Mouse (Mus musculus): ENCODE measurements at regions not wholly inside any gene's neighbourhood (a gene's known extent, or its start where the extent isn't known, plus 50 kb on each side); places are given as distances from the start of the nearest gene placed in this dataset.

DNA sequence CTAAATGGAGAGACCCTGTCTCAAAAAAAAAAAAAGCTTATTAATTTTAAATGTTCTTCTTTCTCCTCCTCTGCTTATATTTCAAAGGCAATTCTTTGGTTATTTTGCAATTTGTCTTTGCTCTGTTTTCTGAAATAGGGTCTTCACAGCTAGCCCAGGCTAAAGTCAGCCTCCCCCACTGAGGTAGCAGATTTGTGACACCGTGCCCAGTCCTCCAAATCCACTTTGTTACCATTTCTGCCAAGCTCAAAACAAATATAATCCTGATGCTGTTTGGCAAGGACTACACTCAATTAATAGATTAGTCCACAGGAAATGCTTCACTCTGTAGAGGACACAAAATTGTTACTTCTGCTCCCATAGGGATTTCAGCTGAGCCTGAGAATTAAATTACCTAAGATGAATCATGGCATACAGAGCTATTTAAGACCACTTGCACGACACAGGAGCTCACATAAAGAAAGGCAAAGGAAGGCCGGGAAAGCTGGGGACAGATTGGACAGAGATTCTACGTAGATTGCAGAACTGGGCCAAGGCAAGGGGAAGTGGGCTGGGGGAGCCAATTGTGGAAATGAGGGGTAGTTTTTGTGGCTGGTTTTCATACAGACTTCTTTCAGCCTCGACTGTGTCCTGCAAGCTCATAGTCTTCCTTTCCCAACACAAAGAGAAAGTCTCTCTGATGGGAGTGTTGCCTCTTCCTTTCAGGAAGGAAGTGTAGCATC lies 58.4 kb upstream of the Calm2 start:
- no peak for DNase-seq (ENCODE audit: low read depth, low spot score)
- no peaks in the 10 kb centered on the region for H3K36me3 ChIP-seq (ENCODE audit: control insufficient read depth in 1 of 2, insufficient read depth in 2 of 2, low read length in 2 of 2)
- H3K79me2 ChIP-seq (ENCODE audit: control insufficient read depth, insufficient read depth, low read length, poor library complexity), result no peaks in the 10 kb centered on the region
- H3K4me3 ChIP-seq (ENCODE audit: control insufficient read depth in 1 of 2, insufficient read depth in 1 of 2, low read depth in 2 of 2, low read length in 2 of 2), result no peak overlapping the region
- no peak overlapping the region for H3K9ac ChIP-seq (ENCODE audit: control insufficient read depth, low read depth, low read length, poor library complexity, severe bottlenecking)
- H3K4me1 ChIP-seq (ENCODE audit: control insufficient read depth in 1 of 2, insufficient read depth in 2 of 2, low read length in 2 of 2), result peaks cover 0 to 4% of the 10 kb centered on the region in 2 experiments; a peak in 1 of 4 replicates
- no peaks in the 10 kb centered on the region for H3K9me3 ChIP-seq (replicated peaks; ENCODE audit: insufficient read depth, low read length)
- no peak overlapping the region for H3K27ac ChIP-seq (ENCODE audit: control insufficient read depth, low read depth, low read length)
- no peaks in the 10 kb centered on the region for H3K27me3 ChIP-seq (ENCODE audit: control insufficient read depth in 1 of 2, insufficient read depth in 2 of 2, low read length in 2 of 2)
- TF ChIP-seq TBP (IDR thresholded peaks at IDR 0.05; ENCODE audit: low read depth, low read length), result no peak
- TF ChIP-seq MAFK (IDR thresholded peaks at IDR 0.05; ENCODE audit: borderline replicate concordance, low read depth, low read length), result no peak
- no peak for TF ChIP-seq CHD2 (IDR thresholded peaks at IDR 0.05; ENCODE audit: low read length)

GRCm38 (mm10) chr17:87507848-87508247 lies 61.1 kb upstream of the Calm2 start:
- Histone ChIP-seq H3K27ac (ENCODE audit: control insufficient read depth, low read depth, low read length) (no peak overlapping the region), H3K36me3 (ENCODE audit: control insufficient read depth in 1 of 2, insufficient read depth in 2 of 2, low read length in 2 of 2) (no peaks in the 10 kb centered on the region), H3K9ac (ENCODE audit: control insufficient read depth, low read depth, low read length, poor library complexity, severe bottlenecking) (no peak overlapping the region), H3K4me3 (ENCODE audit: control insufficient read depth in 1 of 2, insufficient read depth in 1 of 2, low read depth in 2 of 2, low read length in 2 of 2) (no peak overlapping the region), H3K9me3 (replicated peaks; ENCODE audit: insufficient read depth, low read length) (no peaks in the 10 kb centered on the region), H3K79me2 (ENCODE audit: control insufficient read depth, insufficient read depth, low read length, poor library complexity) (no peaks in the 10 kb centered on the region), H3K4me1 (ENCODE audit: control insufficient read depth in 1 of 2, insufficient read depth in 2 of 2, low read length in 2 of 2) (no peaks in the 10 kb centered on the region; a peak in 1 of 4 replicates), H3K27me3 (ENCODE audit: control insufficient read depth in 1 of 2, insufficient read depth in 2 of 2, low read length in 2 of 2) (no peaks in the 10 kb centered on the region)
- TF ChIP-seq EP300 (IDR thresholded peaks at IDR 0.05; ENCODE audit: low read depth in 1 of 2, low read length in 2 of 2) (no peak), SMC3 (IDR thresholded peaks at IDR 0.05; ENCODE audit: low read depth, low read length) (no peak)
- no peak for DNase-seq (ENCODE audit: low read depth, low spot score)

DNA sequence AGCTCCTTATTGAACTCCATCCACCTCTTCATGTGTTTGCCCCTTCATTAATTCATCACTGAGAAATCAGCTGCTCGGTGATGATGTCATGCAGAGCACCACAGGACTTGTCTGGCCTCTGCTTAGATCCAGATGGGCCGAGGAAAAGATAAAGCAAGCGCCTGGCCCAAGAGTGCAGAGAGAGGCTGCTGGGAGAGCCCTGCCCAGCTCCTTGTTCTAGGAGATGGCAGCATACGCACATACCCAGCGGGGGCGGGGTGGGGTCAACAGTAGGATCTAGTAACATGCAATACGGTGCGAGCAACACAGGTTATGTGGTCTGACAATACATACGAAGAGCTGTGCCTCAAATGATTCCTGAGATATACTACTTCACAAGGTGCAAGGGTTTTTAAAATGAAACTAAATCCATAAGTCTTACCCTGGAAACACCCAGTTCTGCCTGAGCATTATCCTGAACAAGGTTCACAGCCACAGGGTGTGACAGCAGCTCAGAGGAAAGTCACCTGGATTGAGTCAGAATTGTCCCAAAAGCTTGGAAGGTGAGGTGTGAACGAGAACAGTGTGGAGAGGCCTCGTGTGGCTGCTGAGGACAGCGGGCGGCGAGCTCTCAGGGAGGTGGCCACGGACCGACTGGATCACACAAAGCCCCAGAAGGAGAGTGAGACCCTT lies 62.0 kb upstream of the Calm2 start:
- H3K27me3 ChIP-seq (ENCODE audit: control insufficient read depth in 1 of 2, insufficient read depth in 2 of 2, low read length in 2 of 2), result no peaks in the 10 kb centered on the region
- TF ChIP-seq RAD21 (IDR thresholded peaks at IDR 0.05; ENCODE audit: low read depth, low read length) (no peak), ETS1 (IDR thresholded peaks at IDR 0.05; ENCODE audit: low read depth, low read length) (peak; percentile 15; the same call in 1 of the 2 replicates), CTCF (IDR thresholded peaks at IDR 0.05 in 2 of 3, conservative IDR thresholded peaks at IDR 0.05 in 1 of 3; ENCODE audit: control insufficient read depth in 1 of 3, insufficient read depth in 1 of 3, low read depth in 2 of 3, low read length in 3 of 3, poor library complexity in 1 of 3, severe bottlenecking in 1 of 3) (no peak), ZKSCAN1 (IDR thresholded peaks at IDR 0.05; ENCODE audit: low read depth, low read length) (no peak)
- H3K4me1 ChIP-seq (ENCODE audit: control insufficient read depth in 1 of 2, insufficient read depth in 2 of 2, low read length in 2 of 2), result peaks cover 4 to 6% of the 10 kb centered on the region in 2 experiments
- no peak for DNase-seq (ENCODE audit: low read depth, low spot score)
- no peak overlapping the region for H3K27ac ChIP-seq (ENCODE audit: control insufficient read depth, low read depth, low read length)
- no peaks in the 10 kb centered on the region for H3K9me3 ChIP-seq (replicated peaks; ENCODE audit: insufficient read depth, low read length)
- H3K4me3 ChIP-seq (ENCODE audit: control insufficient read depth in 1 of 2, insufficient read depth in 1 of 2, low read depth in 2 of 2, low read length in 2 of 2), result no peak overlapping the region
- H3K36me3 ChIP-seq (ENCODE audit: control insufficient read depth in 1 of 2, insufficient read depth in 2 of 2, low read length in 2 of 2), result peaks cover 0 to 5% of the 10 kb centered on the region in 2 experiments; a peak in 2 of 4 replicates
- H3K9ac ChIP-seq (ENCODE audit: control insufficient read depth, low read depth, low read length, poor library complexity, severe bottlenecking), result no peak overlapping the region
- no peaks in the 10 kb centered on the region for H3K79me2 ChIP-seq (ENCODE audit: control insufficient read depth, insufficient read depth, low read length, poor library complexity)

All from MEL (cell line).